Mouse (Mus musculus): ENCODE data around the gene Fstl4.

DNA sequence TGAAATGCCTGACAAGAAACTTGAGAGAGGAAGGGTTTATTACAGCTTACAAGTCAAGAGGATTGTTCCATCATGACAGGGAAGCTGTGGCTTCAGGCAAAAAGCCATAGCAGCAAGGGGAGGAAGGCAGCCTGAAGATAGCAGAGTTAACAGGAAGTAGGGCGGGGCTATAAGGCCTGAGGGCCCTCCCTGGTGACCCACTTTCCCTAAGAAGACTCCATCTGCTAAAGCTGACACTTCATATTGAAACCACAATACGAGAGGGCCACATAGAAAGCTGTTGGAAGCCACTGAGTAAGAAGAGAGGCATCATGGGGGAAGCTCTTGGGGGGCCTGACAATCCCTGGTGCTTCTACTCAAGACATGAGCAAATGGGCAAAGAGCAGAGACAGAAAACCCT, 364.2 kb downstream of the Fstl4 start:
- TF ChIP-seq POLR2A (IDR thresholded peaks at IDR 0.05; ENCODE audit: control insufficient read depth, extremely low read depth, insufficient read depth, low read length, poor library complexity) (no peak), CTCF (IDR thresholded peaks at IDR 0.05; ENCODE audit: borderline replicate concordance, control insufficient read depth, extremely low read depth, insufficient read depth, low read length, poor library complexity) (no peak)

Measured in thymus, adult 2 months (tissue).